Mouse (Mus musculus): ENCODE results near the gene C130050O18Rik.

C130050O18Rik gene

DNA sequence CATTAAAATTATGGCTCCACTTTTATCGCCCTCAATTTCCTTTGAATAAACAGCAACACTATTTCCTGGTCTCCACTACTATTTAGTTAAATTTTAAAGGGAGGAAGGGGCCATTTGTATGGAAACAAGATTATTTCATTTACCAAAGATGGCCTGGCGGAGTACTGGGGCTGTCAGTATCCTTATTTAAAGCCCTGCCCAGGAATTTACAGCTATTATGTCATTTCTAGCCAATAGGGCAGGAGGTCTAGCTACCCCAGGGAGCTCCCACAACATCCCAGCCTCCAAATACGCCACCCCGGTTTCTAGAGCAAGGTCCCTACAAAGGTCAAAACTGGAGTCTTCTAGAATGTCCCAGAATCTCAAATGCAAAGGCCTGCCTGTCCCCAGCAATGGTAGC lies 8.5 kb downstream of the C130050O18Rik start:
- in situ Hi-C loops (cut with MboI; ENCODE audit: low pct_unique_long_range_greater_than_20kb in 1 of 2, low sequenced_read_pairs in 2 of 2, unreplicated experiment in 1 of 2): no loop called here

DNA sequence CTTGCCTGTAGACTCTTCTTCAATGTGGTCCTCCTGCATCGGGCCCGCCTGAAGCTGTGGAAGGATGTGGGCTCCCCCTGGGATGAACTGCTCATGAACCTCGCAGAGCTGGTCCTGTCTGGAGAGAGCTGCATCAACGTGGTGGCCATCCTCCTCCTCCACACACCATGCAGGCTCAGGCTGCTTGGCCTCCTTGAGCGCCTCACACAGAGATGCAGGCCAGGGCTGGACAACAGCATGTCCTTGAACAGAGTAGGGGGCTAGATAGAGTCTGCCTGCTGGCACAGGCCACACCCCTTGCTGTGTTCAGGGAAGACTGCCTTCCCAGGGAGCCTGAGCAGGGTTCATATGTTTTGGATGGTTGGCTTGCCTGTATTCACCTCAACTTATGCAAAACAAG lies 9.9 kb downstream of the C130050O18Rik start:
- in situ Hi-C loops (cut with MboI; ENCODE audit: low pct_unique_long_range_greater_than_20kb in 1 of 2, low sequenced_read_pairs in 2 of 2, unreplicated experiment in 1 of 2): no loop called here

GRCm38 (mm10) chr5:139416942-139417341 lies 11.9 kb downstream of the C130050O18Rik start:
- in situ Hi-C loops (cut with MboI; ENCODE audit: low pct_unique_long_range_greater_than_20kb in 1 of 2, low sequenced_read_pairs in 2 of 2, unreplicated experiment in 1 of 2): no loop called here

DNA sequence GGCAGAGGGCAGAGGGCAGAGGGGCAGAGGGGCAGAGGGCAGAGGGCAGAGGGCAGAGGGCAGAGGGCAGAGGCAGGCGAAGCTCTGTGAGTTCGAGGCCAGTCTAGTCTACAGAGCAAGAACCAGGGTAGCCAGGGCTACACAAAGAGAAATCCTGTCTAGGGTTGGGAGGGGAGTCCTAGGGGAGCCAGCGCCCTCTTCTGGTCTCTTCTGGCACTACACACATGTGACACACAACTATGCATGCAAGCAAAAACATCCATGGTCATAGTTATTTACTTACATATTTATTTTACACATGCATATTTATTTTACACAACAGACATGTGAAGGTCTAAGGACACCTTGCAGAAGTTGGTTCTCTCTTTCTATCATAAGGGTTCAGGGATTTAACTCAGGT lies 12.4 kb downstream of the C130050O18Rik start:
- in situ Hi-C loops (cut with MboI; ENCODE audit: low pct_unique_long_range_greater_than_20kb in 1 of 2, low sequenced_read_pairs in 2 of 2, unreplicated experiment in 1 of 2): no loop called here

GRCm38 (mm10) chr5:139418110-139418509 lies 13.0 kb downstream of the C130050O18Rik start:
- in situ Hi-C loops (cut with MboI; ENCODE audit: low pct_unique_long_range_greater_than_20kb in 1 of 2, low sequenced_read_pairs in 2 of 2, unreplicated experiment in 1 of 2): no loop called here

- in situ Hi-C loops (cut with MboI; ENCODE audit: low pct_unique_long_range_greater_than_20kb in 1 of 2, low sequenced_read_pairs in 2 of 2, unreplicated experiment in 1 of 2): no loop called here
Measured at GRCm38 (mm10) chr5:139418633-139419032, 13.6 kb downstream of the C130050O18Rik start.

GRCm38 (mm10) chr5:139423026-139423865 lies 18.2 kb downstream of the C130050O18Rik start, which contains the start of gene Gper1:
Gper1 (plus strand) TSS chr5:139423151.
- in situ Hi-C loops (cut with MboI; ENCODE audit: low pct_unique_long_range_greater_than_20kb in 1 of 2, low sequenced_read_pairs in 2 of 2, unreplicated experiment in 1 of 2): no loop called here

GRCm38 (mm10) chr5:139425198-139425597 lies 20.1 kb downstream of the C130050O18Rik start:
- in situ Hi-C loops (cut with MboI; ENCODE audit: low pct_unique_long_range_greater_than_20kb in 1 of 2, low sequenced_read_pairs in 2 of 2, unreplicated experiment in 1 of 2): no loop called here

GRCm38 (mm10) chr5:139427001-139427400 lies 21.9 kb downstream of the C130050O18Rik start:
- in situ Hi-C loops (cut with MboI; ENCODE audit: low pct_unique_long_range_greater_than_20kb in 1 of 2, low sequenced_read_pairs in 2 of 2, unreplicated experiment in 1 of 2): no loop called here

GRCm38 (mm10) chr5:139427989-139428388 lies 22.9 kb downstream of the C130050O18Rik start:
- in situ Hi-C loops (cut with MboI; ENCODE audit: low pct_unique_long_range_greater_than_20kb in 1 of 2, low sequenced_read_pairs in 2 of 2, unreplicated experiment in 1 of 2): no loop called here

GRCm38 (mm10) chr5:139429818-139430341 lies 24.8 kb downstream of the C130050O18Rik start:
- in situ Hi-C loops (cut with MboI; ENCODE audit: low pct_unique_long_range_greater_than_20kb in 1 of 2, low sequenced_read_pairs in 2 of 2, unreplicated experiment in 1 of 2): no loop called here

DNA sequence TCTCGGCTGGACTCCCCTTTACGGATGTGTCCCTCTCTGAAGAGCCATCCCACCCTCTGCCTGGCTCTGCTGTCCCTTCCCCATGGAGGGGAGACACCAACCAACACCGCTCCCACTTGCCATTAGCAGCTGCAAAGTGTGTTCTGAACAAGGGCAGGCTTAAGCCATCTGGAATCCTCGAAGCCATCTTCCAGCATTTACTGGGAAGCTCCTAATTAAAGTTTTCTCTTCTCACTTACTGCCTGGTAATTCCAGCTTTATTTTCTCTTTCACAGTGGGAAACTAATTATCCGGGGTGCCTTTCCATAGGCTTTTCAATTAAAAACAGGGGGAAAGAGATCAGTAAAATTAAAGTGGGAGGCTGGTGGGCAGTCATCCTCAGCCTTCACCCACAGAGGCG lies 27.3 kb downstream of the C130050O18Rik start:
- in situ Hi-C loops (cut with MboI; ENCODE audit: low pct_unique_long_range_greater_than_20kb in 1 of 2, low sequenced_read_pairs in 2 of 2, unreplicated experiment in 1 of 2): no loop called here

- in situ Hi-C loops (cut with MboI; ENCODE audit: low pct_unique_long_range_greater_than_20kb in 1 of 2, low sequenced_read_pairs in 2 of 2, unreplicated experiment in 1 of 2): no loop called here
Measured at GRCm38 (mm10) chr5:139432747-139433508, 27.8 kb downstream of the C130050O18Rik start.

DNA sequence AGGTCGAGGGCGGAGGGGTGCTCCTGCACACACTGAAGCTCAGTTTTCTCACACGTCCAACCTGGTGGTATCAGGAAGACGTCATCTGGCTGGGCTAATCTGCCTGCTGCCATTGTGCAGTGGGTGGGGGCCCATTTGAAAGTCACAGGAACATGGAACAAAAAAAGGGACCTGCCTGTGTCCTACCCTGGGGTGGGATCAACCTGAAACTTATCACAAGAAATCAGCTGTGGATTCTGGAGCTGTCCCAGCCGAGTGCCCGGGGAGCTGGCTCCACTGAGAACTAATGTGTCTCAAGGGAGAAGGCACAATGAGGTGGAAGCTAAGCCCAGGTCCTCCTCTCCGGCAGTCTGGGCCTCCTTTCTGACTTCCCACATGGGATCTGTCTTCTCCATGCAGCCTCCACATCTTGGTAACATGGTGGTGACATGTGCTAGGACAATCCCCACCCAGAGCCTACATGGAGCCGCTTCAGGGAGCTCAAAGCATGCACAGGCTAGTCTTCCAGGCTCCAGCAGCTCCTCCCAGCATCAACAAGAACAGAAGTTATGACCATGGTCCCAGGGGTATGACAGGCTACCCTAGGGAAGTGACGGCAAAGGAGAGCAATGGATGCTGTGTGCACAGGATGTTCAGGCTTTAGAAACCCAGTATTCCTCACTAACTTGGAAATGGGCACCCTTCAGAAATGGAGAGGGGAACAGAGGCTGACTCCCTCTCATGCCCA lies 28.9 kb downstream of the C130050O18Rik start:
- in situ Hi-C loops (cut with MboI; ENCODE audit: low pct_unique_long_range_greater_than_20kb in 1 of 2, low sequenced_read_pairs in 2 of 2, unreplicated experiment in 1 of 2): no loop called here

- in situ Hi-C loops (cut with MboI; ENCODE audit: low pct_unique_long_range_greater_than_20kb in 1 of 2, low sequenced_read_pairs in 2 of 2, unreplicated experiment in 1 of 2): no loop called here
Measured at GRCm38 (mm10) chr5:139434940-139435339, 29.9 kb downstream of the C130050O18Rik start.

DNA sequence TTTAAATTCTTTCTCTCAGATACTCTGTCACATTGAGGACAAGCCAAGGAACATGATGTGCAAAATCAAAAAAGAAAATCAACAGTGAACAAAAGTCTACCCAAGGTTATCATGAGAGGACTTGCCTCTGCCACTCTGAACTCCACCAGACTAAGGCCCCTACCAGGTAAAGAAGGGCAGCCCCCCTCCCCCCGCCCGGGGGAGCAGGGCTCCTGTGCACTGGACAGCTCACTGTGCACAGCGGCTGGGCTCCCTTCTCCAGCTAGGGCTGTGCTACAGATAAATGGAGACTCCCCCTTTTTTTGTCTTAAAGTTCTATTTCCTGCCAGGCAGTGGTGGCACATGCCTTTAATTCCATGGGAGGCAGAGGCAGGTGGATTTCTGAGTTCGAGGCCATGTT lies 32.7 kb downstream of the C130050O18Rik start:
- in situ Hi-C loops (cut with MboI; ENCODE audit: low pct_unique_long_range_greater_than_20kb in 1 of 2, low sequenced_read_pairs in 2 of 2, unreplicated experiment in 1 of 2): no loop called here

DNA sequence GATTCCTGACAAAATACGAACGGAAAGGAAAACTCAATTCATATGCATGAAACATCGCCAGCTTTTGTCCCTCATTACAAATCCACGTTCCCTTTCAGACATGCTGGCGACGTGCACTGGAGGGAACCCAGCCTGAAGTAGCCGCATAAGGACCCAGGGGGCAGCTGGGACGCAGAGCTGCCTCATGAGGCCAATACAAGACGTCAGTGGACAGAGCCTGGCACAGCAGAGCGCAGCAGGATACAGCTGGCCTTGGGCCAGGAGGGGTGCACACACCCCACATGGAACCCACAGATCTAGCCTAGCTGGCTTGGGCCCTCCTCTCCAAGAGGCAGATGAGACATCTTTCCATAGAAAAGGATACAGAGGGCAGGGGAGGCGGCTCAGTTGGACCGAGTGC lies 33.4 kb downstream of the C130050O18Rik start:
- in situ Hi-C loops (cut with MboI; ENCODE audit: low pct_unique_long_range_greater_than_20kb in 1 of 2, low sequenced_read_pairs in 2 of 2, unreplicated experiment in 1 of 2): no loop called here

- in situ Hi-C loops (cut with MboI; ENCODE audit: low pct_unique_long_range_greater_than_20kb in 1 of 2, low sequenced_read_pairs in 2 of 2, unreplicated experiment in 1 of 2): no loop called here
Measured at GRCm38 (mm10) chr5:139440451-139440850, 35.4 kb downstream of the C130050O18Rik start.
